ENCODE assay signal across 8 mouse cellular contexts in genomic region chr9:62137259-62137658, GRCm38 (mm10). TPM values are rescaled to one million over a fixed set of nuclear protein-coding genes. Genes with fewer than 3 reads are reported as not detected.
DNase-seq lines count a peak whose midpoint lies in the region.

No protein-coding gene starts in this region.

- DNase-seq in kidney, postnatal 10 days, result peak; percentile 15
- DNase-seq in kidney, adult 8-10 months, result no peak
- DNase-seq in adrenal gland, postnatal 25 days, result peak; percentile 32
- DNase-seq in frontal cortex, adult 2 months (ENCODE audit: extremely low spot score in 1 of 2, low spot score in 1 of 2), result peak; percentile 62 to 81
- peak; percentile 38 to 42 for DNase-seq in layer of hippocampus, postnatal 36 days
- DNase-seq in mesoderm, embryonic 11.5 days (ENCODE audit: low read depth, low spot score), result peak; percentile 52
- DNase-seq in thymus, adult 18-20 months, result no peak
- no peak for DNase-seq in spleen, postnatal 14 days (ENCODE audit: low spot score in 2 of 2)

RNA-seq across cellular contexts. Expression of gene Glce, which starts 14.8 kb away (rescaled TPM):
- 39.3 and 44.8 TPM in 2 replicates for total RNA-seq in adrenal gland, postnatal 25 days (2021)
- 15.2 and 15.7 TPM in 2 replicates for polyA plus RNA-seq in frontal cortex, adult 2 months (2012; rRNA removed)
- total RNA-seq in layer of hippocampus, postnatal 36 days (2021), result 10 to 100 TPM; 24.1 to 27.2 TPM

Comparison
In these comparisons a context has a peak if more than half of its experiments do, and no peak if none do; other contexts are left out.
1. DNase-seq: peak in kidney, postnatal 10 days (single experiment), adrenal gland, postnatal 25 days (single experiment), frontal cortex, adult 2 months (2 of 2), layer of hippocampus, postnatal 36 days (2 of 2) and mesoderm, embryonic 11.5 days (single experiment); none in kidney, adult 8-10 months (0 of 2), thymus, adult 18-20 months (0 of 2) and spleen, postnatal 14 days (0 of 2).